Mouse (Mus musculus): Measurements from ENCODE around the gene Ccr8. TPM values are rescaled to one million over a fixed set of nuclear protein-coding genes. Genes with fewer than 3 reads are reported as not detected.

The Ccr8 gene
- polyA plus RNA-seq, 1 experiment, result not detected

- no peak for TF ChIP-seq GATA1 (IDR thresholded peaks at IDR 0.05; ENCODE audit: low read length)
Measured at GRCm38 (mm10) chr9:120144474-120144873, 52.6 kb downstream of the Ccr8 start.

Other genes with a start within 250 kb of the Ccr8 start
- gene Wdr48, start 197.2 kb upstream of the Ccr8 start, polyA plus RNA-seq (2012), result 29.0 and 29.5 TPM in 2 replicates
- 27.8 and 34.7 TPM in 2 replicates for gene Gorasp1, start 154.5 kb upstream of the Ccr8 start, polyA plus RNA-seq (2012)
- gene Ttc21a, start 154.5 kb upstream of the Ccr8 start, polyA plus RNA-seq (2012), result 0.03 TPM in 1 of 2 replicates, not detected in the other
- gene Csrnp1, start 107.5 kb upstream of the Ccr8 start, polyA plus RNA-seq (2012), result 33.4 and 36.8 TPM in 2 replicates
- gene Xirp1, start 68.5 kb upstream of the Ccr8 start, polyA plus RNA-seq (2012), result not detected in 2 replicates
- not detected in 2 replicates for gene Cx3cr1, start 22.2 kb upstream of the Ccr8 start, polyA plus RNA-seq (2012)
- 70.4 and 90.9 TPM in 2 replicates for gene Slc25a38, start 18.3 kb downstream of the Ccr8 start, polyA plus RNA-seq (2012)
- gene Rpsa, start 35.6 kb downstream of the Ccr8 start, polyA plus RNA-seq (2012), result 2,255 and 20,590 TPM in 2 replicates
- gene Mobp, start 57.6 kb downstream of the Ccr8 start, polyA plus RNA-seq (2012), result not detected in 2 replicates
- gene Myrip, start 209.4 kb downstream of the Ccr8 start, polyA plus RNA-seq (2012), result not detected in 2 replicates